Mouse (Mus musculus) E14TG2a.4 (cell line): ENCODE results near the gene Tpst1.

Source experiments
- CTCF ChIP-seq: conservative IDR thresholded peaks from 2 replicates; pipeline ENCODE4 v1.5.1; 2014; ENCODE audit warnings: low read length
- NANOG ChIP-seq: IDR thresholded peaks from 2 replicates; pipeline ENCODE4 v1.6.1; 2014; ENCODE audit warnings: borderline replicate concordance, low read length, mixed read lengths

GRCm38 (mm10) chr5:130076396-130076795, 3.3 kb downstream of the Tpst1 start:
- TF ChIP-seq CTCF (no peak), NANOG (no peak)
